Mouse (Mus musculus) adrenal gland, adult 8-10 months (tissue): ENCODE measurements around the gene Mcu. TPM values are rescaled to one million over a fixed set of nuclear protein-coding genes. Genes with fewer than 3 reads are reported as not detected.

Experiments used
- DNase-seq: peaks from one replicate; pipeline ENCODE4 v3.0.0; 2022
- total RNA-seq, 4 experiments: library from RNA; stranded (reverse); gene quantifications; 2 replicates each; pipeline ENCODE4 v1.2.4; 2022

Mcu gene
- total RNA-seq, 4 experiments from 2014 or later: 40.4 to 61.1 (median 47.8) TPM

DNA sequence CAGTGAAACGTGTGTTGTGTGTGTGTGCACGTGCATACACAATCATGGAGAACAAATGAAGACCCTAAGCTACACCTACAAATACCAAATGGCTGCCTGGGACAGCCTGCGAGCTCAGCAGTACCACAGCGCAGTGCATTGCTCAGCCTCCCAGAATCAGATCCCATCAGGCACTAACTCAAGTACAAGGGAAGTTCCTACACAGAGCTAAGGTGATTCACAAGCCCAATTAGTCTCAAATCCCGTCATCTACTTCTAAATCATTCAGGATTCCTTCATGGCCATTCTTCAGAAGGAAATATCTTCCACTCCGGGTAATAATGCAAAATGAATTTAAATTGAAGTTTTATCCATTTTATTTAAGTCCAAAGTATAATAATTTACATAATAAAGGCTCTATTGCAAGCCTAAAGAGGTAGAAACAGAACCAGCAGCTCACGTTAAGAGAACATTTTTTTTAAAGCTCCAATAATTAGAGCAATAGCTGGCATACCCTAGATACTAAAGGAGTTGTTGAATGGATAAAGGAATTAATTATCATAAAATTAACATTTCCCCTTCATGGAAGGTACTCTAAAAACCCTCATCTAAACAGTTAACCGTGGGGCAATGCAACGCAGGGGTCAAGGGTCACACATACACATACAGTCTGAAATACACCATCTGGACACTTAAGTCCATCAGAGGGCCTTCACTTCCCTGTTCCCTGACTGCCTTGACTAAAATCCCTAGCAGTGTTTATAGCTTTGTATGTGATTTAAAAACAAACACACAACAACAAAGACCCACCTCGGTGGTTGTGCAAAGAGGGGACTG is 47.6 kb downstream of the Mcu start:
- no peak for DNase-seq

DNA sequence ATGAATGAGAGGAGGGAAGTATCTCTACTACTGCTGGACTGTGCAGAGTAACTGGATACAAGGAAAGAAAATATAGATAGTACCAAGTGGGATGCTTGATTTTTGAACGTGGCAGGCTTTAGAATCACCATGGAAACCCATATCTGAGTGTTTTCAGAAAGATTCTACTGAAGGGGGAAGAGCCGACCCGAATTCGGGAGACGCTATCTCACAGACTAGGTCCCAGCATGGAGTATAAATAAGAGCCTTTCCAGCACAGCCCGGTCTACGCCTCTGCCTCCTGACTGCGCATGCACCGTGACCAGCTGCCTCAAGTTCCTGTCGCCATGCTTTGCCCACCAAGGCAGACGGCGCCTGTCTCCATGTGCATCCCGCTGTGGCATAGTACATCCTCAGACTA is 49.5 kb downstream of the Mcu start:
- DNase-seq: no peak

DNA sequence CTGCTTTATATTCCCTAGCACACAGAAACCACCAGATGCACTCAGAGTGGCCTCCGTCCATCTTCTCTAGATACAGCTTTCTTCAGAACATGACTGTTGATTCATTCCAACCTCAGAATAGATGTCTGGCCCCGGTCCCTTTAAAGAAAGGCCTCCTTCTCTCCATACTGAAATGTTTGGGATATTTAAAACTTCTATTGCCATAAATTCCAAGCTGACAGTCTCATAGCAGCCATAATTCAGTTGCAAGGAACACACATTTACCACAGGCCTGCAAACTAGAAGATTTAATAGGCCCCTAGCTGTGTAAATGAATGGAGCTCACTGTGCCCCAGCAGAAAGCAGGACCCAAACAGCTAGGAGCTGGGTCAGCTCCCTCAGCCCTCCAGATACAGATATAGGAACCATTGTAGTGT is 50.5 kb downstream of the Mcu start:
- no peak for DNase-seq

DNA sequence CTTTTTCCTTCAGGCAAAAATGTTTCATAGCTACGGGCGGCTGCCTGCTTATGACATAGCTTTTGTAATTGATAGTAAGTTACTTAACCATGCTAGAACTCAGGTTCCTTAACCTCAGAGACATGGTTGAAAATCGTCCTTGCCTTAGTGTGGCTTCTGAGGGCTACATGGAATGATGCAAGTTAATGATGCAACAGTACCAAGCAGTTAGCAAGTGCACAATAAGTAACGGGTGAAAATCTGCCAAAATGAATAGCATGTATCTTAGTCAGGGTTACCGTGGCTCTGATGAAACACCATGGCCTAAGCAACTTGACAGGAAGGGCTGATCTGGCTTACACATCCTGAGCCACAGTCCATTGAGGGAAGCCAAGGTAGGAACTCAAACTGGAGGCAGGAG is 51.9 kb downstream of the Mcu start:
- no peak for DNase-seq

DNA sequence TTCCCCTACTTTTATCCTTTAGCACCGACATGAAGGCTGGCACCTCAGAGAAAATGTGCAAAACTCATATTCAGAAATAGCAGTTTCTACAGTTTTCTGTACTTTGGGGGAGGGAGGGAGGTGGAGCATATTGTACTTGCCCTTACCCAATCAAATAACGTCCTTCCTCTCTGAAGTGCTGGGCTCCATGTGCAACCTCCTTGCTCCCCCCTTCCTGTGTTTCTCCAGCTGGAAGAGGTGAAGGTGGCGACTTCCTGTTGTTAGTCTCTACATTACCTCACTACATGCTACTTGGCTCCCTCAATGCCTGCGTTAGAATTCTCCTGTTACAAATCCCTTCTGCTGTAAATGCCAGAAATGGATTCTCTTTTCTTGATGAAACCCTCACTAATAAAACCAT is 54.0 kb downstream of the Mcu start:
- no peak for DNase-seq

DNA sequence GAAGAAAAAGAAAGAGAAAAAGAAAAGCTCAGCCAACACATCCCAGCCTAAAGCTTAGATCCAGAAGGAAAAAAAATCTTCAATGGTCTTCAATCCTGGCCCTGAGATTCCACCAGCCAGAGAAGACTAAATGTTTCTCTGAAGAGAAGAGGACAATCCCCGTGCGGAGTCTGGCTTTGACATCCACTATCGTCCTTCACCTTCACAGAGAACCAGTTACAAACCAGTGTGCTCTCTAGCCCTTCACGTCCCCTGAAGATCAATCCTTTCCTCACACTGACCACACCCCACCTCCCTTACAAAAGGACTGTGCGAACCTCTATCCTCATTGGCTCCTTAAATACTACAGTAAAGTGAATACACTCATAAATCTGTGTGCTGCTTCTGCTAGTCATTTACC is 56.4 kb downstream of the Mcu start:
- DNase-seq: no peak

DNA sequence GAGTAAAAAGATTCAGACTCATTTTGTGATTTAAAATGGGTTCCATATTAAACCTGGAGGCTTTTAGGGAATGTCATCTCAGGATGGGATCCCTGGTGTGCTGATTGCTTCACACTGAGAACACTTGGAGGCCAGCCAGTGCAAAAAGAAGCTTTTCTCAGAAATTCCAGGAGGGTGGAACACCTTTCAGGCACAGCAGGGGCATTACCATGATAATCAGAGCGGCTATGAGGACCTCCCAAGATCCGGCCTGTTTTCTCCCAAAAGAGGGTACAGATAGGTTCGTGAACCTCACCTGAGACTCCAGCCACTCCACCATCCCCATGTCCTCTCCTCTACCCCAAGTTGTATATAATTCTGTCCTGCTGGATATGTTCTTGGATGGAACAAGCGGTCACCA is 57.9 kb downstream of the Mcu start:
- no peak for DNase-seq

DNA sequence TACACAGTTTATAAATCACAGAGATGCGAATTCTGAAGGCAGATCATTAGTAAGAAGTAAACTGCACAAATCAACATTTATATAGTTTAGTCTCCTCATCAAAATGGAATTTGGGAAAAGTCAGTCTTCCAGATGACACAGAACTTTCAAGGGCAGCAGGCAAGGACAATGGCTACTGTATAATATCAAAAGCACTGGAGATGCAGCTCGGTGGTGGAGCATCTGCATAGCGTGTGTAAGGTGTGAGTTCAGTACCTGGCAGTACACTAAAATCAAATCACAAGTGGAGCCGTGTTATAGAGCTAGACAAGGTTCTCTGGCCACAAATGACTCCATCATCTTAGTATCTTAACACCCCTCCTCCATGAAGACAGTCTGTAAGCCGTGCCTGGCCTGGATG is 58.3 kb downstream of the Mcu start:
- DNase-seq: no peak

DNA sequence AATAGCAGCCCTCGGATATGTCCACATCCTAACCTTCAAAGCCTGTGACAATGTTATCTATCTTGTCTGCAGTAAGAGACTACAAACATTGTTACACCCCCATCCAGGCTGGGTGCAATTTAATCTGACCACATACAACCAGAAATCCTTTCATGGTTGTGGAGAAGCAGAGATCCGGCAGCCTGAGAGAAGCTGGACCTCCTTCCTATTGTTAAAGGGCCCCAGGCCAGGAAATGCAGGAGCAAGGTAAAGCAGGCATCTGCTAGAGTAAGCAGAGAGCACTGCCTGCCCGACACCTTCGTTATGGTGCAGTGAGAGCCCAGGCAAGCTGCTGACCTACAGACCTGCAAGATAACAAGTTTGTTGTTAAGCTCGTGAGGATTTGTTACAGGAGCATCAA is 60.0 kb downstream of the Mcu start:
- no peak for DNase-seq

DNA sequence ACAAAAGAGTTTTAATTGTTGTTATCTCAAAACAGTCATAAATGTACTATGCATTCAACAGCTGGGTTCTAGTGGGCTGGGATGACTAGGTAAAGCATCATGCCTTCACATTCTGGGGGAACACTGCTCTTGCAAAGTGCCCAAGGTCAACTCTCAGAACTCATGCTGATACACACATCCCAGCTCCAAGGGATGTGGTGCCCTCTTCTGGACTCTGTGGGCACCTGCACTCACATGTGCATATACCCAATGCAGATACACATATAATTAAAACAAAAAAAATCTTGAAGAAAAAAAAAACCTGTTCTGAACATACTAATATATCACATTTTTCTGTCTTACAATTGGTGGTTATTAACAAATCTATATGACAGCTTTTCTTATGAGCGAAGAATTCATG is 62.2 kb downstream of the Mcu start:
- no peak for DNase-seq

DNA sequence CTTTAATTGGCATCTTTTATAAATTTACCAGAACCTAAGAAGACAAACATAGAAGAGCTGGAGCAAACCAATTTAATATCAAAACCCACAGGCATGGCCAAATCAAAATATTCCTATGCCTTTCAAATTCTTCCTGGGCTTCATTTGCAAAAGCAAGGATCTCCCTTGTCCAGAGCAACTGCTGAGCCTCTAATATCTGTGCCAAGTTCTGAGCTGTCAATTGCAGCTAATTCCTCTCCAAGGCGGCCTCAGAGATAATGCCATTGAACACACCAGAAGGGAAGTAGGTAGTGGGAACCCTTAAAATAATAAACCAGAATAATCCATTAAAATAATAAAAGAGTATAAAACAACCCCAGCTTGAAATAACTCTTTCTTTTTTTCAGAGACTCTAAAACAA is 64.0 kb downstream of the Mcu start:
- DNase-seq: no peak

DNA sequence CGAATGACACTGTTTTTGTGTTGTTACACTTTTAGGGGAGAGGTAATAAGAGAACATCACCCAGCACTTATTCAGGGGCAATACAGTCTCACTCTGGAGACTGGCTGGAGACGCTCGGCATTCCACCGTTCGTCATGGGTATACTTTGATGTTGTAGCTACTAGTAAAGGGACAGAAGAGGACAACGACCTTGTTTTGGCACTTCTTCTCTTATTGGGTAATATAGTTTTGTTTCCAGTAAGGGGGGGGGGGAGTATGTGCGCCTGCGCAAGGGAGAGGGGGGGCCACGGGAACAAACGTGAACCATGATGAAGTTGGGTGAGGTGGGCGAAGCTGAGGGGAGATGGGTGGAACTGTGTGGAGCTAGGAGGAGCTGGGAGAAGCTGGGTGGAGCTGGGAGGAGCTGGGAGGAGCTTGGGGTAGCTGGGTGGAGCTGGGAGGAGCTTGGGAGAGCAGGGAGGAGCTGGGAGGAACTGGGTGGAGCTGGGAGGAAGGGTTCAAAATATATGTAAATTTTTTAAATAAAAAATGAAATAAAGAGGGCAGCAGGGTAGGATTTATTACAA is 67.6 kb downstream of the Mcu start:
- DNase-seq: no peak

DNA sequence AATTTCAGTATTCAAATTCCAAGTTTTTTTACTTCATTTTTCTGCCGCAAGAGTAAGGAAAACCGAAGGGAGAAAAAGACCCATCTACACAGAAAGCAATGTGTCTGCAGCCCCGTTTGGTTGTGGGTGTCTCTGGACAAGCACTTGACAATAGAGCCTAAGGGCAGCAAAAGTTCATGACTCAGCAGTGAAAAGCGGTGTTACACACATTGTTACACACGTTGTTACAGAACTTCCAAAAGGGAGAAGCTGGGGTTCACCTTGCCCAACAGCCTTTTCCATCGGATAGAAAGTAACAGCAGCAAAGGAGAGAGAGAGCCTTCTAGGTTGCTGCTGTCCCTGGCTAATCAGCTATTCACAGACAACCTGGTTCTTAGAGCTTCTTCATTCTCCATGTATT is 68.3 kb downstream of the Mcu start:
- no peak for DNase-seq

DNA sequence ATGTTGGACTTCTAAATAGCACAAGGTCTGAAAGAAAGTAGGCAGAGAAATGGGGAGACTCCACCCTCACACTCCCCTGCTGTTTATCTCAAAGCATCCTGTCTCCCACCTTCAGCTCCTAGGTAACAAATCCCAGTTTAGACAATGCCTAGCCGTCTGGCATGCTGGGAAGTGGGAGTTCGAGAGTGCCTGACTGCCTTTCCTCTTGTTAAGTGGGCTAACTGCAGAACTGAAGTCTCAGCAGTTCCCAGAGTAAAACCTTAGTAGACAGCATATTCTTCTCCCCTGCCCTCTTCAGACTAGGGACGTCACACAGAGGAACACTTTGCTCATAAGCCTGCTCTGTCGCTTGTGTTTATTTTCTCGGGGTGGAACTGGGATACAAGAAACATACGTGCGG is 69.1 kb downstream of the Mcu start:
- DNase-seq: no peak

DNA sequence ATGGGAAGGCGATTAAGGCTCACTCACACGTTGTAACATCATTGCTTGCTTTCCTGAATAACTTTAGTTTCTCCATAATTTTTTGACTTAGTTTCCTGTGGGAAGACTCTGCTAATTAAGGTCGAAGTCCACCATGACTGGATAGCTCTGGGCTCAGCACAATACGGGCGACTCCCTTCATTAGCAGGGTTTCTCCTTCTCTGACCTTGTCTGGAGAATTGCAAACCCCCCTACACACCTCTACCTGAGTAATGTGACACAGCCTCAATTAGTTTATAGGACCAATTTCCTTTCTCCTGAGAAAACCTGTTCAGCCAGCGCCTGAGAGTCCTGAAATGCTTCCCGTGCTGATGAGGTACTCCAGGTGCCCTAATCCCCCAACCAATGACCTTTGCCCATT is 71.3 kb downstream of the Mcu start:
- DNase-seq: no peak

DNA sequence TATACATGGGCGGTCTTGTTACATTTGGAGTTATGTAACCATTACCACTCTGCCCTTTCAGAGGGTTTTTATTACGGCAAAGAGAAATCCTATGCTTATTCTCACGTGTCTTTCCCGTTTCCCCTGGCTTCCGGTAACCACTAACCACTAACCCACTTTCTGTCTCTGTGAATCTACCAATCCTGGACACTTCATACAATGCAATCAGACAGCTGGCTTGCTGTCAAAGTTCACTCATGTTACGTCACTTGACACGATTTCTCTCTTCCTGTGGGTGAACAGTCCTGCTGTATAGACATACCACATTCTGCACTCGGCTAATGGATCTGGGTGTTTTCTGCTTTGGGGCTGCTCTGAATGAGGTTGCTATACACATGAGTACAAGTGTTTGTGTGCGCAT is 73.1 kb downstream of the Mcu start:
- no peak for DNase-seq

DNA sequence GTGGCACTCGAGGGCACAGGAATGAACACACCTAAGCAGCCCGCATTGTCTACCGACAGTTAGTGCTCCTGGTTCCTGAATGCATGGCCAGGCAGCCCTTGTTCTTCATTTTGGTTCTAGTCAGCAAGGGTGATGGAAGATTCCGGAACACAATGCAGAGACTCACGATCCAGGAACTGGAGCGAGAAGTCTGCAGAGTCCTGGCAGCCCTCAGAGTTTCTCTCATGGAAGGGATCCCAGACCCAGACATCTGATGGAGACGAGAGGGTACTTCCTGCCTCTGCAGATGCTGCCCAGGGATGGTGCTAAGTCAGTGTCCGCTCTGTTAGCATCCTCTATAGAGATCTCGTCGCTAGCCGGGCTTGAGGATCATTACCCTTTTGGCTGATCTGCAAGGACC is 75.0 kb downstream of the Mcu start:
- DNase-seq: no peak

DNA sequence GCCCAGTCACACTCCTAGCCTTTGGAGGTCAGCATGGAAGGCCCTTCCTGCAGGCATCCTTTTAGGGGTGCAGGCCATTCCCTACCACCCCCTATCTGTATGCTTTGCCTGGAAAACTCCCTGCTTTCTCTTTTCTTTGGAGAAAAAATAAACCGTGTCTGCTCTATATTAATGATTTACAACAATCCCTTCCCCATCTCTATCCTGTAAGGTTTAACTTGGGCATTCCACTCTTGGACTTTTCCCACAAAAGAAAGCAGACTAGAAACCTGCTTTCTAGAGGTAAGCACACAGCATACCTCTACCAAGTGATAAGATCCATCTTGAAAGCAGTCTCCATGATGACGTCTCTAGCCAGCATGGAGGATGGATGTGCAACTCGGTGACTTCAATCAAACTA is 75.9 kb downstream of the Mcu start:
- DNase-seq: no peak

DNA sequence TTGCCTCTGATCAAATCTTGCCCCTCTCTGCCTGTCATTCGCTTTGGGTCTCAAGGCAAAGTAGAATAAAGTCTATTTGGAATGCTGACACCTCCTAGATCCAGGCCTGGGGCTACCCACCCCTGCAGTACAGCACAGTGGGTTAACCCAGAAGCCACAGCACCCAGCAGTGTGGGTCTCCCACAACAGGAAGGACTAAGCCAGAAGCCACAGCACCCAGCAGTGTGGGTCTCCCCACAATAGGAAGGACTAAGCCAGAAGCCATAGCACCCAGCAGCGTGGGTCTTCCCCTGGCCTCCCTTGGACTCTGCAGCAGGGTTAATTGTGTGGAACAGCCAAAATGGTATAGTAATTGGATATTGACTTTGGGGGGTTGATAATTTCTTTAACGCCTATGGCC is 76.4 kb downstream of the Mcu start:
- DNase-seq: no peak

DNA sequence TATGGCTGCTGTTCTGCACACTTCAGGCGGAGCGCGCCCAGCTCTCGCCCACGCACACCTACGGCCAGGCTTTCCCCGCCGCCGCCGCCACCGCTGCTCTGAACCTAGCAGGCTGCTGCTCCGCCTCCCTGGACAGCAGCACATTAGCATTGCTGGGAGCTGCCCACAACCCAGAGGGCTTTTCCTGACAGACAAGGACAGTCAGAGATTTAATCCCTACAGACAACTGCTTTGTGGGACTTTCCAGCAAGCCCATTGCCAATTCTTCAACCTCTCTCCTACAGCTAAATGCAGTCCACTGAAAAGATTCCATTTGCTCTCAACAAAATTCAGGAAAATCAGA is 77.0 kb downstream of the Mcu start:
- DNase-seq: peak; percentile 80

DNA sequence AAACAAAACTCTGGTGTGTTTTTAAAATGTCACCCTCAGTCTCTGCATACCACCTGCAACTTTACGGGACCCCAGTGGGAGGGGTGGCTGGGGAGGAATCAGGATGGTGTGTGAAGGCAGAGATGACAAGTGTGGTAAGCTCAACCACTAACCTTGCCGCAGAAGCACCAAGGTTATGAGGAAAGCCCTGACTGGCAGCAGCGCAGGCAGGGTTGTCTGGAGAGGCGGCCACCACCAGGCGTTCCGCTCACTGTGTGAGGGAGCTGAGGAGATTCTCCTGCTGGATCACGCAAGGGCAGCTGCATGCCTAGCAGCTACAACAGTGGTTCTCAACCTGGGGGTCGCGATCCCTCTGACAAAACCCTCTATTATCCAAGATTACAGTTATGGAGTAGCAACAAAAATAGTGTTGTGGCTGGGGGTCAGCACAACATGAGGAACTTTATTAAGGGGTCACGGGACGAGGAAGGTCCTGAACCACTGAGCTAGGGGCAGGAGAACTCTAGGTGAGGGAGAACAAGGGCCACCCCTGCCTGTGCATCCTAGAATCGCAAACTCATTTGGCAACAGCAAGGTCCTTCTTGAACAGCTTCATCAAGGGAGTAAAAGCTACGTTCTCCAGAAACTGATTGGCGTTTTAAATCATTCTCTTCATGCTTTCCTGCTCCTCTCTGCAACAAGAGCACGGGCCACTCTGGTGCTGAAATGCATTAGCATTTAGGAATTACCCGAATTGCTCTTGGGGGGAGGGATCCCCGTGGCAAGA is 77.5 kb downstream of the Mcu start:
- DNase-seq: peak; percentile 65

DNA sequence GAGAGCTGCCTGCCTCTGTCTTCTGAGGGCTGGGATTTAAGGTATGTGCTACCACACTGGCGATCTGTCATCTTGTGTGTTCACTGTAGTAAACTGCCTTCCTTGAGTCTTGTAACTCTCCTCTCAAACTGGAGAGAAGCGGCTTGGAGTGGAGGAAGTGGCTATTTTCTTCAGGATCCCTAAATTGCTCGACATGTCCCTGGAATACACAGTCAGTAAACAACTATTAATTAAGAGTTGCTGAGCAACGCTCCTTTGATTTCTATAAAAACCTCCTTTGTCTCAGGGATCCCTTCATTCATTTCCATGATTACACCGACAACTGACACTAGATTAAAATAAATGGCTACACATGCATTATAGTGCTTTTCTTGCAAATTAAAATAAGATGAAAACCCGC is 78.4 kb downstream of the Mcu start:
- no peak for DNase-seq

DNA sequence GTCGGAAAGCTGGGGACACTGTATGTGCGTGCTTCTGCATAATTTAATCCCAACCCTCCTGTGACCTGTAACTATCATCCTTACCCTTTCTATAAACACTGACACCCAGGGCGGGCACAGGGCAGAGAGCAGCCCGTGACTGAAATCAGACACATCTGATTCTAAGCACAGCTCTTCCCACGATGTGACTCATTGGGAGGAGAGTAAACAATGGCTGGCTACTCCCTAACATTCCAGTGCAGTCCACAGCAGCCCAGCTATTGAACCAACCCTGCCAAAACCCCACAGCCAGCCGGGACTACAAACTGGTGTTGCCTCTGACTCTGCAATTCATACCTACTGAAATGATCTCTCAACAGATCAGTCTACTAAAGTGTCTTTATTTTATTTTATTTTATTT is 78.9 kb downstream of the Mcu start:
- no peak for DNase-seq

DNA sequence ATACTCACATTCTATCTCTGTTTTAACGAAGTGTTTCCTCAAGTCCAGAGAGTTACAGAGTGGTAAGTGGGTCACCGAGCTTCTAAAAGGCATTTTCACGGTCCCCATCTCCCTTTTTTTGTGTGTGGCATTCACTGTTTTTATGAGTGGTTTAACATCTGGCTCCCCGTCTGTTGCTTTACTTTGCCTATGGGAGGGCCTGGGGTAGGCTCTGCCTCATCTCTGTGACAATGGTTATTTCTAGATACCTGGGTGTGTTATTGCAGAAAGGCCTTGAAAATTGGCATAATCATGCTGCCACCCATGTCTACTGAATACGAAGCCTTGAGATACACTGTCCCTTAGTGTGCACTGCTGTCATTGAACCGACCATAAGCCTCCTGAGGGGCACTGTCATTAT is 84.2 kb downstream of the Mcu start:
- no peak for DNase-seq
